Mouse (Mus musculus): ENCODE results near the gene Gna15.

DNA sequence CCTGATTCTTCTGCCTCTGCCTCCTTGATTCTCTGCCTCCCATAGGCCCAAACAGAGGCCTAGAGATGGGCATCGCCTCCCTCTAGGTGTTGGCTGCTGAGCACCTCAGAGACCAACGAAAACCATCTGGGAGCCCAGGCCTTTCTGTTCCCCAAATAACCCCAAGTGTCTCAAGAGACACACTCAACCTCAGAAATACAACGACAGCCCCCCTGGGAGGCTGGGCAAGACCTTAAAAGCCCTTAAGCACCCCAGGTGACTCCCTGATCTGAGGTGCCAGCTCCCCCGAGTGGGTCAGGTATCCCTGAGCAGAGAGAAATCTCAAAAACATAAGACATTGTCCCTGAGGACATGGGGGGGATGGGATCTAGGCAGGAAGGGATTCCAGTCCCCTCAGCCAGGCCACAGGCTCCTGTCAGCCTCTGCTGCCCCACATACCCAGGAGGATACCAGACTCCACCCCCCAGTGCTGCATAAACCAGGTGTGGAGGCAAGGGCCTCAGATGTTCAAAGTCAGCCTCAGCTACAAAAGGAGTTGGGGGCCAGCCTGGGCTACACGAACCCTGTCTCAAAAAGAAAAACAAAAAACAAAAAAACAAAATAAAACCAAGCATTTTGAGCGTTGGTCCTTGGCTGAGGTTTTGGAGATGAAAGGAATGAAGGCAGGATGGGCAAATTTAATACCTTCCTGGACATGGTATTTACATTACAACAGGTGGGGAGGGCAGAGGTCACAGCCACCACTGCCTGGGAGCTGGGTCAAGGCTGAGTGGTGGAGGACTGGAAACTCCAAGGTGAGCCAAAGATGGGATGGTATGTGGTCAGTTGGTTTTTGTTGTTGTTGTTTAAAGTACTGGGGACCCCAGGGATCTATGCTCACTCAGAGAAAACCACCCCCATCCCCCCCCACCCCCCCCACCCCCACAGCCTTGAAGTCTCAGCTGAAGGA lies 30.1 kb upstream of the Gna15 start:
- TF ChIP-seq CTCF (IDR thresholded peaks at IDR 0.05; ENCODE audit: borderline replicate concordance, extremely low read depth, insufficient read depth, insufficient read length): no peak
- no peak for TF ChIP-seq POLR2A (IDR thresholded peaks at IDR 0.05; ENCODE audit: borderline replicate concordance, extremely low read depth, insufficient read depth, insufficient read length, poor library complexity, severe bottlenecking)
